Mouse (Mus musculus) heart, embryonic 16.5 days (tissue): Measurements from ENCODE around the gene Tmx4. TPM values are rescaled to one million over a fixed set of nuclear protein-coding genes. Genes with fewer than 3 reads are reported as not detected.

ENCODE experiments used
- ATAC-seq: fragments of 200-750 bp; cut with Nextera tagmentation; replicated peaks from 2 replicates; pipeline ENCODE4 v1.8.0; 2017; ENCODE audit warnings: moderate number of reproducible peaks; ENCODE audit not compliant: insufficient read depth, low FRiP score; ENCODE audit errors: extremely low read depth
- H3K27ac ChIP-seq: fragments of 300-500 bp; sonication (generic); 2 replicates; pipeline ENCODE4 v1.5.1; 2014; ENCODE audit warnings: mild to moderate bottlenecking, low read length, control low read depth, moderate library complexity
- H3K27me3 ChIP-seq: fragments of 300-500 bp; sonication (generic); 2 replicates; pipeline ENCODE4 v1.6.1; 2014; ENCODE audit warnings: low read length, mixed read lengths; ENCODE audit not compliant: control insufficient read depth, insufficient read depth
- H3K36me3 ChIP-seq: fragments of 300-500 bp; sonication (generic); 2 replicates; pipeline ENCODE4 v1.6.1; 2014; ENCODE audit not compliant: control insufficient read depth, insufficient read depth
- H3K4me1 ChIP-seq: fragments of 300-500 bp; sonication (generic); 2 replicates; pipeline ENCODE4 v1.6.1; 2014; ENCODE audit warnings: low read length, mixed read lengths; ENCODE audit not compliant: control insufficient read depth, insufficient read depth
- H3K4me2 ChIP-seq: fragments of 300-500 bp; sonication (generic); 2 replicates; pipeline ENCODE4 v1.6.1; 2014; ENCODE audit warnings: low read depth, mild to moderate bottlenecking, control low read depth, low read length
- H3K4me3 ChIP-seq: fragments of 300-500 bp; sonication (generic); 2 replicates; pipeline ENCODE4 v1.5.1; 2014; ENCODE audit warnings: mild to moderate bottlenecking, control low read depth, low read length
- H3K9ac ChIP-seq: fragments of 300-500 bp; sonication (generic); 2 replicates; pipeline ENCODE4 v1.6.1; 2014; ENCODE audit warnings: low read length, control low read depth
- H3K9me3 ChIP-seq: fragments of 300-500 bp; sonication (generic); replicated peaks from 2 replicates; pipeline ENCODE4 v1.6.1; 2016; ENCODE audit warnings: low read length; ENCODE audit not compliant: control insufficient read depth
- WGBS: fragments of 180-500 bp; shearing (Covaris S2); extraction: QIAGEN DNeasy Blood & Tissue Kit; methylation state at CpG from one replicate; pipeline ENCODE4 v1.1.7; 2014; 5-methylcytosine and 5-hydroxymethylcytosine counted together
- polyA plus RNA-seq: library from polyadenylated mRNA; unstranded; fragments of >200 nt; fragmentation: Nextera tagmentation; extraction: Ambion mirVana; gene quantifications from 2 replicates; pipeline ENCODE4 v1.2.1, GENCODE M21; 2015

Tmx4 gene
- polyA plus RNA-seq, 1 experiment from 2014 or later: 40.8 TPM

DNA sequence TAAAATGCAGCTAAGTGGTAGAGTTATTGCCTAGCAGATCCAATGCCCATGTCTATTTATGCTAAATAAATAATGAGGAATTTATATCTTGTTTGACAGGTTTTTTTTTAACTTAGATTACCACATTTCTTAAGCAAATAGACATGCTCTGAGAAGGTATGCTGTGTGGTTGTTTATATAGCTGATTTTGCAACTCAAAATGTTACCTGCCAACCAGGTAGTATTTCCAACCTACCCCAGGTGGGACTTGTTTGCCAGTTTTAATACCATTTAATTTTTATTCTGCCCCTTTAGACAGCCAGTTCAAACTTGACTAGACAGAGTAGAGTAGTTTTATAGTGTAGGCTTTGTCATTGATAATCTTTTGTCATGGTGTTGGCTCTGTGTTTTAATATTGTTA, 10.7 kb upstream of the Tmx4 start:
- H3K9ac ChIP-seq: no peak overlapping the region
- ATAC-seq: no peak
- no peak overlapping the region for H3K27ac ChIP-seq
- H3K4me2 ChIP-seq: no peak overlapping the region
- peaks cover 5% of the 10 kb centered on the region for H3K9me3 ChIP-seq
- no peak overlapping the region for H3K4me3 ChIP-seq
- no peaks in the 10 kb centered on the region for H3K27me3 ChIP-seq
- H3K36me3 ChIP-seq: no peaks in the 10 kb centered on the region
- no peaks in the 10 kb centered on the region for H3K4me1 ChIP-seq

DNA sequence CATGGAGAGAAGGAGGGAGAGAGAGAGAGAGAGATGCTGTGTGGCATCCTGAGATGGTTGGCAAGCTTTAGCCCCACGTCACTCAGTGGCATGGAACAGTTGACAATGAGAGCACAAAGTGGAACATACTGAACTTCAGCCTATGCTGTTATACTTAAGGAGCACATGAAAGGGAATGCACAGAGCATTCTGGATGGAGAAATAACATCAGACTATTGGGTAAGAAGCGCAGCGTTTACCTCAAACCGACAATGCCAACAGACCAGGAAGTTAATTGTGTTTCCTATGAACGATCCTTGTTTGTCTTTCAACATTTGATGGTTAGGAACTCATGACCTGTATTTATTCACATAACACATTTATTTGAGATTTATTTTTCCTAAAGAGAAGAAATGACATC, 8.8 kb upstream of the Tmx4 start:
- ATAC-seq: no peak
- Histone ChIP-seq H3K27me3 (no peaks in the 10 kb centered on the region), H3K4me1 (peaks cover 6% of the 10 kb centered on the region), H3K36me3 (no peaks in the 10 kb centered on the region), H3K9me3 (no peaks in the 10 kb centered on the region), H3K9ac (no peak overlapping the region), H3K27ac (no peak overlapping the region), H3K4me3 (no peak overlapping the region), H3K4me2 (no peak overlapping the region)
- 79% methylated on average over 5 of the region's 5 CpGs for WGBS

DNA sequence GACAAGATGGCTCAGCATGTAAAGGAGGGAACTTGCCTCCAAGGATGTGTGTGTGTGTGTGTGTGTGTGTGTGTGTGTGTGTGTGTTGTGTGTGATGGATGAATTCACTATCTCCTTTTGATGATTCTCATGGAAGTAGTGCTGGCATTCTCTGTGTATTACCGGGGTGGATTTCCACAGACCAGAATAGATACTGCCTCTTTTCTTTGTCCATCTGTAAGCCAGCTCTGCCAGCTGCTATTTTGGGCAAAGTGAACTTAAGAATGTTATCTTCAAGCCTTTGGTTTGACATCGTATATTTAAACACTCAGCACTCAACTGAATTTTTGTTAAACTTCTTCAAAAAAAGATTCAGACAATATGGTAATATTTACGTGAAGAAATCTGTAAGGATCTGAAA, 5.1 kb upstream of the Tmx4 start:
- Histone ChIP-seq H3K27me3 (no peaks in the 10 kb centered on the region), H3K36me3 (no peaks in the 10 kb centered on the region), H3K4me3 (no peak overlapping the region), H3K4me1 (peaks cover 13% of the 10 kb centered on the region), H3K9ac (no peak overlapping the region), H3K4me2 (no peak overlapping the region), H3K9me3 (no peaks in the 10 kb centered on the region), H3K27ac (no peak overlapping the region)
- WGBS: 31% methylated on average over 3 of the region's 3 CpGs
- ATAC-seq: no peak

DNA sequence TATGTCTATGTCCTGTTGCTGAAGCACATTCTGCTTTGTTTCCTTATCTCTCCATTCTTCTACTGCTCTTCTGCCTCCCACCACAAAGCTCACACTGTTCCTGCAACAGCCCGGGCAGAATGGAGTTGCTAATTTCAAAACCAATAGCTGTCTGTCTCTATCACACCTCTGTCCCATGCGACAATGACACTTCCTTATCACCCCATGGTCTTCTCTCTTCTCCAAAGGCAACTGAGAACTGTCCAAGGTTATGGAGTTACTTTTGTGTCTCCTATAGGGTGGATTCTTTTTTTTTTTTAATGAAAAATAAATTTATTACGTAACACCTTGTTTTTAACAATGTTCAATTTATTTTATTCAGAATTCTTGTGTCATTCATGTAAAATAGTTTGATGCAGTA, 1.8 kb upstream of the Tmx4 start:
- no peak overlapping the region for H3K9ac ChIP-seq
- no peak for ATAC-seq
- H3K4me3 ChIP-seq: no peak overlapping the region
- H3K4me2 ChIP-seq: no peak overlapping the region
- 38% methylated on average over 3 of the region's 3 CpGs for WGBS
- H3K9me3 ChIP-seq: no peaks in the 10 kb centered on the region
- no peaks in the 10 kb centered on the region for H3K27me3 ChIP-seq
- H3K27ac ChIP-seq: no peak overlapping the region; the same call in 1 of the 2 replicates
- no peaks in the 10 kb centered on the region for H3K36me3 ChIP-seq
- H3K4me1 ChIP-seq: peaks cover 22% of the 10 kb centered on the region

DNA sequence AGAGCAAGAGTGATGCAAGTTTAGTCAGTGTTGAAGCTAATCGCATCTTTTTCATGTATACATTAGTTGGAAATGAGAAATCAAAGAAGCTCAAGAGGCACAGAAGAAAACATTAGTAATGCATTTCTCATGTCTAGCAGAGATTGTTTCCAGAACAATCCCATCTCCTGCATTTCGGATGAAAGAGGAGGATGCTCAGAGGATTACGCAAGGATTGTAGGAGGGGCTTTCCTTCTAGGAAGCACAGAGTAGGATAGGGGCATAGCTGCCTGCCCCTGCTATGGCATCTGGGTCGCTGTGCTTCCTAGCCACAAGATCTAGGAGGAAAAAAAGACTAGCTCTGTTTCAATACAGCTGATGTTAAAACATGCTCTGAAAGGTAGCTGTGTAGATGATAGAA, 1.2 kb upstream of the Tmx4 start:
- Histone ChIP-seq H3K27ac (no peak overlapping the region; the same call in 1 of the 2 replicates), H3K27me3 (no peaks in the 10 kb centered on the region), H3K9me3 (no peaks in the 10 kb centered on the region), H3K4me1 (peaks cover 22% of the 10 kb centered on the region), H3K4me2 (no peak overlapping the region), H3K9ac (no peak overlapping the region), H3K36me3 (no peaks in the 10 kb centered on the region), H3K4me3 (no peak overlapping the region)
- WGBS: 54% methylated on average over 4 of the region's 4 CpGs
- no peak for ATAC-seq

DNA sequence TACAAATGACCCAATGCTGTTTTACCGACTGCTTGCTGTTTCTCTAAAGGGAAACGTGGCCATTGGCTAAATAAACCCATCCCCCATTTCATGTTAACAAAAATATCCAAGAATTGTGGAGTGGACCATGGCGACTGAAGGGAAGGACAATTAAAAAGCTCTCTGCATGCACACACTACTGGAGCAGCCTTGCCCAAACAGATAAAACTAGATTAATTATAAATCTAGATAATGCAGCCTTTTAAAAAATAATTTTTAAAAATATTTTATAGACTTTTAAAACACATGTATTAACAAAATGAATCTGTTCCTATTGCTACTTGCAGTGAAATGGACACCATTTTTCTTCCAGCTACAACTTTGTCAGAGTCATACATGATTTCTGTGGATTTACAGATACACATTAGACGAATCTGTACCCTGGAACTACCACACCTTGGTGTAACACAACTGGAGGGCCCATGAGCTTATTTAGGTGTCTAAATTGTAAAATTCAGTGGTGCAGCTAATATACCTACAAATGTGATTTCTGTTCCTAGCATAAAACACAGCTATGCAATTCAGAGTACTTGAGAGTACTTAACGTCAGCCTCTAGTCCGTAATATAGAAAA, 462 bp upstream of the Tmx4 start:
- Histone ChIP-seq H3K4me1 (peaks cover 22% of the 10 kb centered on the region), H3K36me3 (no peaks in the 10 kb centered on the region), H3K27me3 (no peaks in the 10 kb centered on the region), H3K27ac (peak overlapping the region; percentile 55; the same call in 1 of the 2 replicates), H3K9me3 (no peaks in the 10 kb centered on the region), H3K9ac (no peak overlapping the region), H3K4me2 (peak overlapping the region; percentile 87), H3K4me3 (peak overlapping the region; percentile 88)
- 36% methylated on average over 6 of the region's 6 CpGs for WGBS
- no peak for ATAC-seq

DNA sequence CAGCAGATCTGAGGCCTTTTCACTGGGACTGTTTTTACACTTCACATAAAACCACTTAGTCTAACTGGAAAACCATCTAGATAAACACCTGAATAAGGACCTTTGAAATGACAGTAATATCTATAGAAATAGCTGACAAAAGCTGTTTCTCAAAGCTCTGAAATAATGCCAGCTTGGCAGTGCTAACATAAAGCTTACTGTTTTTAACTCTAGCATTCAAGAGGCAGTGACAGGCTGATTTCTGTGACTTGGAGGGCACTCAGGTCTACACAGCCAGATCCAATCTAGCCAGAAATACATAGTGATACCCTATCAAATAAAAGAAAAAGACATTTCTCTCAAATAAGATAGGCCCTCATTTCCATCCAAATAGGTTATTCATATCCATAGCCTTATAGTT, 1.6 kb downstream of the Tmx4 start:
- H3K4me2 ChIP-seq: peak overlapping the region; percentile 40
- ATAC-seq: no peak
- peaks cover 3% of the 10 kb centered on the region for H3K36me3 ChIP-seq
- no peak overlapping the region for H3K4me3 ChIP-seq
- H3K27ac ChIP-seq: peak overlapping the region; percentile 10; the same call in 1 of the 2 replicates
- no peaks in the 10 kb centered on the region for H3K27me3 ChIP-seq
- no peak overlapping the region; the same call in 1 of the 2 replicates for H3K9ac ChIP-seq
- H3K9me3 ChIP-seq: no peaks in the 10 kb centered on the region
- peaks cover 16% of the 10 kb centered on the region for H3K4me1 ChIP-seq

DNA sequence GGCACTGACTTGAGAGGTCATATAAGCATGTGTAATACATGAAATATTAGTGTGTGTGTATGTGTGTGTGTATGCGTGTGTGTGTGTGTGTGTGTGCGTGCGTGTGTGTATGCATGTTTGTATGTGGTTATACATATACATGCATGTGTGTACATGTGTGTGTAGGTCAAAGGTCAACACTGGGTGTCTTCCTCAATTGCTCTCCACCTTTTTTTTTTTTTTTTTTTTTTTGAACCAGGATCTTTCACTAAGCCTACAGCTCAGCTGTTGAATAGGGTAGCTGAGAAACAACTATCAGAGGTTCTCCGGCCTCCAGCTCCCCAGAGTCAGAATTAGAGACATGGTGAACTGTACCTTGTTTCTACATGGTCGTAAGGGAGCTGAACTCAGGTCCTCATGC, 2.6 kb downstream of the Tmx4 start:
- WGBS: 94% methylated on average over 5 of the region's 5 CpGs
- no peak overlapping the region for H3K9ac ChIP-seq

DNA sequence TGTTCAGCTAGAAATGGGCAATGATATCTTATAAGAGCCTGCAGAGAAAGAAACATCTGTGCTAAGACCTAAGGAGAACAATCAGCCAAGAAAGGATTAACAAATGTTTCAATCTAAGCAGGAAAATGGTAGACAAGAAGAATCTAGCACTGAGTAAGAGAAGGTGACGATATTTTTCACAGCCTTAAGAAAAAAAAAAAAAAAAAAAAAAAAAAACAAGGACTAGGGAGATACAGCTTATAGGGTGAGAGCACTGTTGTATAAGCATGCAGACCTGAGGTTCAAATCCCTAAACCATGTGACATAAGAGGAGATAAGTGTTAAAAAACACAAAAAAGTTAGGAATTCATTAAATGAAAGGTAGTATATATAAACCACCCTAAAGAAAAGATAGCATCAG, 3.5 kb downstream of the Tmx4 start:
- H3K27me3 ChIP-seq: no peaks in the 10 kb centered on the region

More for the DNA sequence above, 2.6 kb downstream of the Tmx4 start:
- no peak for ATAC-seq
- no peak overlapping the region for H3K27ac ChIP-seq
- H3K36me3 ChIP-seq: peaks cover 3% of the 10 kb centered on the region
- peaks cover 16% of the 10 kb centered on the region for H3K4me1 ChIP-seq
- no peak overlapping the region for H3K4me3 ChIP-seq
- no peaks in the 10 kb centered on the region for H3K27me3 ChIP-seq
- no peak overlapping the region for H3K4me2 ChIP-seq
- no peaks in the 10 kb centered on the region for H3K9me3 ChIP-seq

More for the DNA sequence above, 3.5 kb downstream of the Tmx4 start:
- H3K4me3 ChIP-seq: no peak overlapping the region
- H3K4me1 ChIP-seq: peaks cover 13% of the 10 kb centered on the region
- H3K36me3 ChIP-seq: peaks cover 3% of the 10 kb centered on the region
- no peaks in the 10 kb centered on the region for H3K9me3 ChIP-seq
- no peak overlapping the region for H3K9ac ChIP-seq
- no peak overlapping the region for H3K27ac ChIP-seq
- ATAC-seq: no peak
- H3K4me2 ChIP-seq: no peak overlapping the region
- 78% methylated on average over 1 of the region's 1 CpGs for WGBS
